Mouse (Mus musculus) neural tube, embryonic 11.5 days (tissue): ENCODE measurements at regions not wholly inside any gene's neighbourhood (a gene's known extent, or its start where the extent isn't known, plus 50 kb on each side); places are given as distances from the start of the nearest gene placed in this dataset.

Experiments used
- ATAC-seq: fragments of 200-750 bp; cut with Nextera tagmentation; 2 replicates; pipeline ENCODE4 v1.8.0; 2017; ENCODE audit warnings: moderate number of reproducible peaks, mild to moderate bottlenecking, moderate TSS enrichment, moderate library complexity; ENCODE audit not compliant: insufficient read depth, low FRiP score, low TSS enrichment
- DNase-seq: peaks from one replicate; pipeline ENCODE4 v3.0.0-alpha.2; 2015; ENCODE audit warnings: low spot score
- H3K27ac ChIP-seq: fragments of 300-500 bp; sonication (generic); 2 replicates; pipeline ENCODE4 v1.5.1; 2014; ENCODE audit warnings: low read depth, mild to moderate bottlenecking, low read length
- H3K27me3 ChIP-seq: fragments of 300-500 bp; sonication (generic); 2 replicates; pipeline ENCODE4 v1.6.1; 2014; ENCODE audit warnings: mild to moderate bottlenecking, low read length, mixed read lengths; ENCODE audit not compliant: control insufficient read depth, insufficient read depth
- H3K36me3 ChIP-seq: fragments of 300-500 bp; sonication (generic); 2 replicates; pipeline ENCODE4 v1.6.1; 2014; ENCODE audit warnings: mild to moderate bottlenecking, low read length, moderate library complexity, mixed read lengths; ENCODE audit not compliant: control insufficient read depth, insufficient read depth
- H3K4me1 ChIP-seq: fragments of 300-500 bp; sonication (generic); 2 replicates; pipeline ENCODE4 v1.6.1; 2014; ENCODE audit warnings: low read length, mixed read lengths; ENCODE audit not compliant: control insufficient read depth, insufficient read depth
- H3K4me2 ChIP-seq: fragments of 300-500 bp; sonication (generic); 2 replicates; pipeline ENCODE4 v1.6.1; 2014; ENCODE audit warnings: low read depth, mild to moderate bottlenecking, moderate library complexity
- H3K4me3 ChIP-seq: fragments of 300-500 bp; sonication (generic); 2 replicates; pipeline ENCODE4 v1.5.1; 2014; ENCODE audit warnings: low read depth, low read length
- H3K9ac ChIP-seq: fragments of 300-500 bp; sonication (generic); 2 replicates; pipeline ENCODE4 v1.6.1; 2014; ENCODE audit warnings: mild to moderate bottlenecking, low read length
- H3K9me3 ChIP-seq: fragments of 300-500 bp; sonication (generic); 2 replicates; pipeline ENCODE4 v1.6.1; 2016; ENCODE audit warnings: low read length; ENCODE audit not compliant: control insufficient read depth
- WGBS: fragments of 180-500 bp; shearing (Covaris S2); extraction: QIAGEN DNeasy Blood & Tissue Kit; methylation state at CpG from one replicate; pipeline ENCODE4 v1.1.7; 2014; 5-methylcytosine and 5-hydroxymethylcytosine counted together

GRCm38 (mm10) chr2:9593931-9594330 is 287.1 kb upstream of the 4930412O13Rik start:
- Histone ChIP-seq H3K4me2 (no peak overlapping the region), H3K4me3 (no peak overlapping the region), H3K27me3 (no peaks in the 10 kb centered on the region), H3K4me1 (no peaks in the 10 kb centered on the region), H3K36me3 (no peaks in the 10 kb centered on the region), H3K27ac (no peak overlapping the region), H3K9me3 (no peaks in the 10 kb centered on the region), H3K9ac (no peak overlapping the region)
- 45% methylated on average over 10 of the region's 10 CpGs for WGBS
- no peak for ATAC-seq
- DNase-seq, result no peak

- H3K4me1 ChIP-seq, result no peaks in the 10 kb centered on the region
- no peak overlapping the region for H3K9ac ChIP-seq
- H3K27me3 ChIP-seq, result no peaks in the 10 kb centered on the region
- ATAC-seq (no peak), DNase-seq (no peak)
- no peak overlapping the region for H3K27ac ChIP-seq
- no peaks in the 10 kb centered on the region for H3K36me3 ChIP-seq
- H3K9me3 ChIP-seq, result no peaks in the 10 kb centered on the region
- no peak overlapping the region for H3K4me3 ChIP-seq
- WGBS, result 71% methylated on average over 8 of the region's 8 CpGs
- no peak overlapping the region for H3K4me2 ChIP-seq
These were observed 285.7 kb upstream of the 4930412O13Rik start for GRCm38 (mm10) chr2:9595236-9595850.

- no peak for ATAC-seq
- no peaks in the 10 kb centered on the region for H3K36me3 ChIP-seq
- H3K9ac ChIP-seq, result no peak overlapping the region
- WGBS, result 80% methylated on average over 12 of the region's 12 CpGs
- H3K4me1 ChIP-seq, result no peaks in the 10 kb centered on the region
- no peak for DNase-seq
- H3K27me3 ChIP-seq, result no peaks in the 10 kb centered on the region
- no peak overlapping the region for H3K27ac ChIP-seq
- H3K4me3 ChIP-seq, result no peak overlapping the region
- H3K4me2 ChIP-seq, result no peak overlapping the region
- H3K9me3 ChIP-seq, result no peaks in the 10 kb centered on the region
These were observed 284.9 kb upstream of the 4930412O13Rik start for GRCm38 (mm10) chr2:9596135-9596534.

DNA sequence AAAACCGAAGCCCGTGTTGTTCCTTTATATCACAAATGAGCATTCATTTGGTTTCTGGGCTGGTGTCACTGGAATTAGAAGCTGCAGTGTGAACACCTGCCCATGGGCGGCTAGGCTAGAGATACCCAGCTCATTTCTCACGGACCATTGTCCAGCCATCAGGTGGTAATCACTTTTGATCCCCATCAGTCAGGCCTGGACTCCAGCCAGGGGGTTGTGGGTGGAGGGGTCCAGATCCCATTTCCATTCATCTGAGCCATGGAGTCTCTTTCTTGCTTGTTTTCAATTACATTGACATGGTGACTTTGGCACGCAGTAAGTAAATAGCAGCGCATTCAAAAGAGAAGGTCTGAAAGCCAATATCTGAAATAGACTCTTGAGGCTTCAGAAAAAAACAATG is 276.1 kb upstream of the 4930412O13Rik start:
- Histone ChIP-seq H3K27ac (no peak overlapping the region), H3K4me3 (no peak overlapping the region), H3K4me2 (no peak overlapping the region), H3K9ac (no peak overlapping the region), H3K27me3 (no peaks in the 10 kb centered on the region), H3K4me1 (no peaks in the 10 kb centered on the region), H3K36me3 (no peaks in the 10 kb centered on the region), H3K9me3 (no peaks in the 10 kb centered on the region)
- no peak for ATAC-seq
- no peak for DNase-seq
- WGBS, result 84% methylated on average over 6 of the region's 6 CpGs

DNA sequence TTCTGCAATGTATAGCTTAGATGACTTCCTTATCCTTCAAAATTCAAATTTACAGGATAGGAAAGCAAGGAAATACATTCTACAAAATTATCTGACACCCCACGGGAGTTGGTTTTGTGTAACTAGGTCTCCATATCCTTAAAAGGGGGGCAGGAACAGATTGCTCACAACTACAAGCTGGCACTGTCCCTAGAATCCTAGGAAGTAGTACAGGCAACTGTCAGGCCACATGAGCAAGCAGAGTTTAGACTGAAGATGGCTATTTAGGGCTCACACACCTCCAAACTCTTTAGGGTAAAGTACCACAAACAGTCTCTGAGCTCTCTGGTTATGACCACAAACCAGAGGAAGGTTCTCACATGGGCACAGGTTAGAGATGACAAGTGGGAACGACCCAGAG is 273.5 kb upstream of the 4930412O13Rik start:
- Histone ChIP-seq H3K9me3 (no peaks in the 10 kb centered on the region), H3K4me1 (no peaks in the 10 kb centered on the region), H3K27me3 (no peaks in the 10 kb centered on the region), H3K4me3 (no peak overlapping the region), H3K27ac (no peak overlapping the region), H3K36me3 (no peaks in the 10 kb centered on the region), H3K9ac (no peak overlapping the region), H3K4me2 (no peak overlapping the region)
- ATAC-seq (no peak), DNase-seq (no peak)
- 86% methylated on average over 2 of the region's 2 CpGs for WGBS

GRCm38 (mm10) chr2:9614415-9614814 is 266.6 kb upstream of the 4930412O13Rik start:
- 86% methylated on average over 2 of the region's 2 CpGs for WGBS
- DNase-seq, result no peak

GRCm38 (mm10) chr2:9616292-9616691 is 264.8 kb upstream of the 4930412O13Rik start:
- H3K4me1 ChIP-seq, result no peaks in the 10 kb centered on the region
- no peak overlapping the region for H3K27ac ChIP-seq
- no peak overlapping the region for H3K4me3 ChIP-seq
- no peaks in the 10 kb centered on the region for H3K9me3 ChIP-seq
- no peaks in the 10 kb centered on the region for H3K27me3 ChIP-seq
- WGBS, result 82% methylated on average over 5 of the region's 5 CpGs
- H3K36me3 ChIP-seq, result no peaks in the 10 kb centered on the region
- ATAC-seq (no peak), DNase-seq (no peak)
- H3K9ac ChIP-seq, result no peak overlapping the region
- H3K4me2 ChIP-seq, result no peak overlapping the region

More at GRCm38 (mm10) chr2:9614415-9614814, 266.6 kb upstream of the 4930412O13Rik start:
- no peak overlapping the region for H3K27ac ChIP-seq
- no peaks in the 10 kb centered on the region for H3K36me3 ChIP-seq
- H3K4me2 ChIP-seq, result no peak overlapping the region
- no peak overlapping the region for H3K4me3 ChIP-seq
- no peak overlapping the region for H3K9ac ChIP-seq
- H3K4me1 ChIP-seq, result no peaks in the 10 kb centered on the region
- no peak for ATAC-seq
- H3K9me3 ChIP-seq, result no peaks in the 10 kb centered on the region
- no peaks in the 10 kb centered on the region for H3K27me3 ChIP-seq

GRCm38 (mm10) chr2:9620303-9621244 is 260.5 kb upstream of the 4930412O13Rik start:
- H3K36me3 ChIP-seq, result no peaks in the 10 kb centered on the region
- H3K27me3 ChIP-seq, result no peaks in the 10 kb centered on the region
- ATAC-seq (no peak), DNase-seq (no peak)
- H3K4me3 ChIP-seq, result no peak overlapping the region
- no peak overlapping the region for H3K27ac ChIP-seq
- WGBS, result 83% methylated on average over 21 of the region's 21 CpGs
- H3K9me3 ChIP-seq, result no peaks in the 10 kb centered on the region
- H3K4me2 ChIP-seq, result no peak overlapping the region
- no peaks in the 10 kb centered on the region for H3K4me1 ChIP-seq
- no peak overlapping the region for H3K9ac ChIP-seq

GRCm38 (mm10) chr2:9623702-9624101 is 257.4 kb upstream of the 4930412O13Rik start:
- H3K36me3 ChIP-seq, result no peaks in the 10 kb centered on the region
- WGBS, result 93% methylated on average over 2 of the region's 2 CpGs
- H3K27ac ChIP-seq, result no peak overlapping the region
- H3K27me3 ChIP-seq, result no peaks in the 10 kb centered on the region
- no peak overlapping the region for H3K4me2 ChIP-seq
- H3K4me3 ChIP-seq, result no peak overlapping the region
- H3K9ac ChIP-seq, result no peak overlapping the region
- no peaks in the 10 kb centered on the region for H3K9me3 ChIP-seq
- no peak for DNase-seq
- no peak for ATAC-seq
- H3K4me1 ChIP-seq, result no peaks in the 10 kb centered on the region
